Mouse (Mus musculus) embryonic facial prominence, embryonic 10.5 days (tissue): ENCODE data around the gene Kmt5a. TPM values are rescaled to one million over a fixed set of nuclear protein-coding genes. Genes with fewer than 3 reads are reported as not detected.

ENCODE experiments used
- DNase-seq: peaks from one replicate; pipeline ENCODE4 v3.0.0-alpha.2; 2017; ENCODE audit warnings: low spot score
- H3K27ac ChIP-seq: fragments of 300-500 bp; sonication (generic); replicated peaks from 2 replicates; pipeline ENCODE4 v1.5.1; 2016; ENCODE audit warnings: mild to moderate bottlenecking
- H3K27me3 ChIP-seq: fragments of 300-500 bp; sonication (generic); replicated peaks from 2 replicates; pipeline ENCODE4 v1.6.1; 2016; ENCODE audit warnings: low read depth, mild to moderate bottlenecking; ENCODE audit not compliant: poor library complexity, severe bottlenecking
- H3K36me3 ChIP-seq: fragments of 300-500 bp; sonication (generic); replicated peaks from 2 replicates; pipeline ENCODE4 v1.6.1; 2016; ENCODE audit warnings: mild to moderate bottlenecking, moderate library complexity
- H3K4me1 ChIP-seq: fragments of 300-500 bp; sonication (generic); 2 replicates; pipeline ENCODE4 v1.6.1; 2016
- H3K4me3 ChIP-seq: fragments of 300-500 bp; sonication (generic); 2 replicates; pipeline ENCODE4 v1.5.1; 2016; ENCODE audit warnings: mild to moderate bottlenecking, moderate library complexity
- H3K9me3 ChIP-seq: fragments of 300-500 bp; sonication (generic); 2 replicates; pipeline ENCODE4 v1.6.1; 2016; ENCODE audit warnings: mild to moderate bottlenecking
- WGBS: fragments of 180-500 bp; shearing (Covaris S2); methylation state at CpG from one replicate; pipeline ENCODE4 v1.1.7; 2016; 5-methylcytosine and 5-hydroxymethylcytosine counted together
- microRNA-seq: library from miRNA; unstranded; fragments of <30 nt; microRNA quantifications from one replicate; pipeline ENCODE4, GENCODE M21; 2017
- polyA plus RNA-seq: library from polyadenylated mRNA; unstranded; fragments of >200 nt; fragmentation: Nextera tagmentation; extraction: Ambion mirVana; gene quantifications from 2 replicates; pipeline ENCODE4 v1.2.1, GENCODE M21; 2016

Gene Kmt5a
- polyA plus RNA-seq, 1 experiment from 2014 or later, result 48.5 TPM

GRCm38 (mm10) chr5:124510536-124511050 is 70.9 kb downstream of the Kmt5a start:
- H3K4me1 ChIP-seq, result peaks cover 17% of the 10 kb centered on the region
- peaks cover 96% of the 10 kb centered on the region for H3K36me3 ChIP-seq
- no peak for DNase-seq
- no peaks in the 10 kb centered on the region for H3K9me3 ChIP-seq
- no peak overlapping the region for H3K27ac ChIP-seq
- no peak overlapping the region for H3K4me3 ChIP-seq
- WGBS, result 91% methylated on average over 10 of the region's 10 CpGs
- no peaks in the 10 kb centered on the region for H3K27me3 ChIP-seq

Small RNAs within 50 kb of the gene (microRNA-seq; reads per million reads assigned to microRNA genes)
- not detected for gene Gm27486

Other genes with a start within 250 kb of the Kmt5a start
- gene Pitpnm2, start 190.2 kb upstream of the Kmt5a start, polyA plus RNA-seq, result 3.2 and 4.0 TPM in 2 replicates
- gene Mphosph9, start 112.0 kb upstream of the Kmt5a start, polyA plus RNA-seq, result 19.0 and 21.2 TPM in 2 replicates
- gene 2810006K23Rik, start 111.8 kb upstream of the Kmt5a start, polyA plus RNA-seq, result 20.9 and 25.2 TPM in 2 replicates
- 72.0 and 78.0 TPM in 2 replicates for gene Cdk2ap1, start 76.8 kb upstream of the Kmt5a start, polyA plus RNA-seq
- gene Sbno1, start 13.9 kb upstream of the Kmt5a start, polyA plus RNA-seq, result 98.3 and 103 TPM in 2 replicates
- 24.9 and 26.0 TPM in 2 replicates for gene Rilpl2, start 38.4 kb downstream of the Kmt5a start, polyA plus RNA-seq
- gene Snrnp35, start 43.2 kb downstream of the Kmt5a start, polyA plus RNA-seq, result 28.3 and 28.8 TPM in 2 replicates
- gene Rilpl1, start 91.5 kb downstream of the Kmt5a start, polyA plus RNA-seq, result 23.1 and 26.4 TPM in 2 replicates
- gene Tmed2, start 100.8 kb downstream of the Kmt5a start, polyA plus RNA-seq, result 453 and 454 TPM in 2 replicates
- 16.7 and 18.2 TPM in 2 replicates for gene Ddx55, start 112.9 kb downstream of the Kmt5a start, polyA plus RNA-seq
- gene Eif2b1, start 139.2 kb downstream of the Kmt5a start, polyA plus RNA-seq, result 83.7 and 88.2 TPM in 2 replicates
- gene Gtf2h3, start 139.2 kb downstream of the Kmt5a start, polyA plus RNA-seq, result 114 TPM in 2 replicates
- gene Atp6v0a2, start 188.6 kb downstream of the Kmt5a start, polyA plus RNA-seq, result 40.8 and 45.0 TPM in 2 replicates